Mouse (Mus musculus) ES-Bruce4 (cell line): Measurements from ENCODE around the gene Ccdc57. TPM values are rescaled to one million over a fixed set of nuclear protein-coding genes. Genes with fewer than 3 reads are reported as not detected.

ENCODE experiments used
- H3K27ac ChIP-seq: 2 replicates; pipeline ENCODE4 v1.5.1; 2012; ENCODE audit warnings: low read length, inconsistent platforms; ENCODE audit not compliant: insufficient read depth
- H3K27me3 ChIP-seq: 2 replicates; pipeline ENCODE4 v1.6.1; 2012; ENCODE audit warnings: mild to moderate bottlenecking, low read length, inconsistent platforms; ENCODE audit not compliant: control insufficient read depth, poor library complexity, insufficient read depth, severe bottlenecking
- H3K36me3 ChIP-seq: 2 replicates; pipeline ENCODE4 v1.6.1; 2012; ENCODE audit warnings: inconsistent platforms, mild to moderate bottlenecking, low read length, moderate library complexity; ENCODE audit not compliant: control insufficient read depth, poor library complexity, insufficient read depth, severe bottlenecking
- H3K4me1 ChIP-seq: one replicate; pipeline ENCODE4 v1.8.1; 2011; ENCODE audit warnings: low read length; ENCODE audit not compliant: control insufficient read depth, insufficient read depth
- H3K4me3 ChIP-seq: 2 replicates; pipeline ENCODE4 v1.5.1; 2011; ENCODE audit warnings: low read depth, mild to moderate bottlenecking, low read length
- H3K9ac ChIP-seq: 2 replicates; pipeline ENCODE4 v1.6.1; 2012; ENCODE audit warnings: low read depth, mild to moderate bottlenecking, inconsistent platforms; ENCODE audit not compliant: poor library complexity, severe bottlenecking
- H3K9me3 ChIP-seq: replicated peaks from 2 replicates; pipeline ENCODE4 v1.6.1; 2012; ENCODE audit warnings: mild to moderate bottlenecking, low read length, inconsistent platforms; ENCODE audit not compliant: control insufficient read depth, poor library complexity, insufficient read depth, severe bottlenecking
- CTCF ChIP-seq: IDR thresholded peaks from one replicate; pipeline ENCODE4 v1.8.1; 2011; ENCODE audit warnings: low read depth, low read length
- EP300 ChIP-seq: IDR thresholded peaks from 2 replicates; pipeline ENCODE4 v1.6.1; 2011; ENCODE audit warnings: low read depth, low read length; ENCODE audit not compliant: insufficient read depth
- POLR2A ChIP-seq: IDR thresholded peaks from one replicate; pipeline ENCODE4 v1.8.1; 2011; ENCODE audit warnings: low read length; ENCODE audit not compliant: insufficient read depth
- polyA plus RNA-seq: library from polyadenylated mRNA; stranded (reverse); fragments of >200 nt; gene quantifications from 2 replicates; pipeline ENCODE4 v1.2.4, GENCODE M21; 2011; ENCODE audit warnings: low read depth; ENCODE audit not compliant: missing spikeins, insufficient read depth, insufficient read length

Gene Ccdc57
- polyA plus RNA-seq, 1 experiment = 3.4 TPM

- no peak overlapping the region for H3K4me3 ChIP-seq
- H3K27ac ChIP-seq = no peak overlapping the region
- no peaks in the 10 kb centered on the region for H3K4me1 ChIP-seq
- no peaks in the 10 kb centered on the region for H3K9me3 ChIP-seq
- TF ChIP-seq EP300 (no peak), POLR2A (no peak), CTCF (no peak)
- H3K27me3 ChIP-seq = no peaks in the 10 kb centered on the region
- no peak overlapping the region for H3K9ac ChIP-seq
- no peaks in the 10 kb centered on the region for H3K36me3 ChIP-seq
Observed at GRCm38 (mm10) chr11:120886462-120886861, 46.2 kb downstream of the Ccdc57 start.

- H3K4me1 ChIP-seq = no peaks in the 10 kb centered on the region
- no peak overlapping the region for H3K27ac ChIP-seq
- H3K9me3 ChIP-seq = no peaks in the 10 kb centered on the region
- H3K9ac ChIP-seq = no peak overlapping the region
- TF ChIP-seq EP300 (no peak), POLR2A (no peak), CTCF (no peak)
- no peaks in the 10 kb centered on the region for H3K36me3 ChIP-seq
- no peak overlapping the region for H3K4me3 ChIP-seq
- H3K27me3 ChIP-seq = no peaks in the 10 kb centered on the region
Observed at GRCm38 (mm10) chr11:120883601-120884000, 49.1 kb downstream of the Ccdc57 start.

GRCm38 (mm10) chr11:120882931-120883330 lies 49.7 kb downstream of the Ccdc57 start:
- no peaks in the 10 kb centered on the region for H3K9me3 ChIP-seq
- TF ChIP-seq CTCF = no peak
- TF ChIP-seq EP300 = no peak
- no peak for TF ChIP-seq POLR2A
- no peak overlapping the region for H3K27ac ChIP-seq
- no peak overlapping the region for H3K4me3 ChIP-seq
- no peaks in the 10 kb centered on the region for H3K36me3 ChIP-seq
- no peaks in the 10 kb centered on the region for H3K27me3 ChIP-seq
- H3K4me1 ChIP-seq = no peaks in the 10 kb centered on the region
- H3K9ac ChIP-seq = no peak overlapping the region

GRCm38 (mm10) chr11:120873206-120873605 lies 59.5 kb downstream of the Ccdc57 start:
- H3K27ac ChIP-seq = no peak overlapping the region
- no peak overlapping the region for H3K4me3 ChIP-seq
- no peaks in the 10 kb centered on the region for H3K27me3 ChIP-seq
- no peaks in the 10 kb centered on the region for H3K36me3 ChIP-seq
- H3K4me1 ChIP-seq = no peaks in the 10 kb centered on the region
- no peak overlapping the region for H3K9ac ChIP-seq
- TF ChIP-seq POLR2A (no peak), CTCF (no peak), EP300 (no peak)
- H3K9me3 ChIP-seq = no peaks in the 10 kb centered on the region

- Histone ChIP-seq H3K9ac (no peak overlapping the region), H3K36me3 (no peaks in the 10 kb centered on the region), H3K9me3 (no peaks in the 10 kb centered on the region), H3K27ac (no peak overlapping the region), H3K27me3 (no peaks in the 10 kb centered on the region), H3K4me3 (no peak overlapping the region), H3K4me1 (no peaks in the 10 kb centered on the region)
- TF ChIP-seq EP300 = no peak
- no peak for TF ChIP-seq CTCF
- no peak for TF ChIP-seq POLR2A
Observed at GRCm38 (mm10) chr11:120871521-120871920, 61.2 kb downstream of the Ccdc57 start.

GRCm38 (mm10) chr11:120865816-120866215 lies 66.9 kb downstream of the Ccdc57 start:
- Histone ChIP-seq H3K36me3 (no peaks in the 10 kb centered on the region), H3K27me3 (no peaks in the 10 kb centered on the region), H3K4me1 (no peaks in the 10 kb centered on the region), H3K9me3 (no peaks in the 10 kb centered on the region), H3K27ac (no peak overlapping the region), H3K9ac (no peak overlapping the region), H3K4me3 (no peak overlapping the region)
- TF ChIP-seq EP300 (no peak), CTCF (no peak), POLR2A (no peak)
